Mouse (Mus musculus): ENCODE results near the gene Thsd4.
"Not testable (repeated sequence)": the region's sequence is repeated elsewhere in the genome, so short reads cannot be mapped to it uniquely, and the experiment has no call there.

The Thsd4 gene

DNA sequence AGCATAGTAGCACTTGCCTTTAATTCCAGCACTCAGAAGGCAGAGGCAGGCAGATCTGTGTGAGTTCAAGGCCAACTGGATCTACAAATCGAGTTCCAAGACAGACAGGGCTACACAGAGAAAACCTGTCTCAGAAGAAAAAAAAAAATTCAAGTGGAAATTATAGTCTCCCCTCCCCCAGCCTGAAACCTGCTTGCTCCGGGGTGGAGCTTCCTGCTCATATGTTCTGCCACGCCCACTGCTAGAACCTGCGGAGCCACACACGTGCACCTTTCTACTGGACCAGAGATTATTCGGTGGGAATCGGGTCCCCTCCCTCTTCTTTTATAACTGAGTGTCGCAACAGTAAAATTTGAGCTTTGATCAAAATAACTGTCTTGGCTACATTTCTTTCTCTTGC, 586.0 kb downstream of the Thsd4 start:
- not testable (repeated sequence) for DNase-seq

DNA sequence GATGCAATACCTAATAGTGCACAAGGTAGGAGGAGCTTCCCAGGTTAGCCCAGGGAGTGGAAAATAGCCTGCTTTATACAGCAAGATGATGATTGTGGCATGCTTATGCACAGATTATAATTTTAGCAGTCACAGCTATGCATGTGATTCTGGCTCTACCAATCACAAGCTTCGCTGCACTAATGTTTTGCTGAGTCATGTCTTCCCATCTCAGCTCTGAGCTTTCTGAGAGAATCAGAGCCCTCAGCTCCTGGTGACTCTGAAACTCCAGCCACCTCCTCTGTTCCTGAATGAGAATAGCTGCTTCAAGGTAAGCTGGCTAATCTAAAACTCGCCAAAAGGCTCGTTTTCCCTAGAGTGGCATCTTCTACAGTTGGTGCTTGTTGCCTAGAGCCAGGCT, 591.6 kb downstream of the Thsd4 start:
- no peak for DNase-seq

All from kidney, postnatal 10 days (tissue).